Mouse (Mus musculus): ENCODE measurements around the gene Ankrd10.

- no peak for TF ChIP-seq POLR2A (IDR thresholded peaks at IDR 0.05; ENCODE audit: borderline replicate concordance, control insufficient read depth, low read depth, low read length)
- no peak for TF ChIP-seq CTCF (IDR thresholded peaks at IDR 0.05; ENCODE audit: control insufficient read depth, insufficient read depth, low read length)
Measured at GRCm38 (mm10) chr8:11586374-11586745, 49.2 kb downstream of the Ankrd10 start.

All from bone marrow, adult 2 months (tissue).